Mouse (Mus musculus): ENCODE data around the gene Hlcs. TPM values are rescaled to one million over a fixed set of nuclear protein-coding genes. Genes with fewer than 3 reads are reported as not detected.
A peak's percentile ranks its signal among the peaks of the same experiment; 100 is the strongest.

Hlcs gene
- polyA plus RNA-seq, 1 experiment from 2014 or later: 7.4 TPM

GRCm38 (mm10) chr16:94303203-94303535, 10.2 kb downstream of the Hlcs start:
- Histone ChIP-seq H3K27me3 (no peaks in the 10 kb centered on the region), H3K36me3 (no peaks in the 10 kb centered on the region), H3K4me2 (peak overlapping the region; percentile 71), H3K4me1 (replicated peaks) (peaks cover 19% of the 10 kb centered on the region), H3K9ac (peak overlapping the region; percentile 57), H3K4me3 (peak overlapping the region; percentile 46), H3K9me3 (replicated peaks) (no peaks in the 10 kb centered on the region), H3K27ac (peak overlapping the region; percentile 95)
- ATAC-seq (replicated peaks; ENCODE audit: insufficient number of reproducible peaks, insufficient read depth, low FRiP score, low read depth): peak; percentile 7; the same call in 1 of the 2 replicates
- WGBS: 33% methylated on average over 6 of the region's 6 CpGs

GRCm38 (mm10) chr16:94302274-94303202, 10.8 kb downstream of the Hlcs start:
- ATAC-seq (replicated peaks; ENCODE audit: insufficient number of reproducible peaks, insufficient read depth, low FRiP score, low read depth): peak; percentile 74
- Histone ChIP-seq H3K36me3 (no peaks in the 10 kb centered on the region), H3K4me1 (replicated peaks) (peaks cover 19% of the 10 kb centered on the region), H3K27ac (peak overlapping the region; percentile 95), H3K4me2 (peak overlapping the region; percentile 71), H3K27me3 (no peaks in the 10 kb centered on the region), H3K4me3 (peak overlapping the region; percentile 46), H3K9ac (peak overlapping the region; percentile 57), H3K9me3 (replicated peaks) (no peaks in the 10 kb centered on the region)
- 5% methylated on average over 30 of the region's 30 CpGs for WGBS

- no peak overlapping the region for H3K9ac ChIP-seq
- H3K4me2 ChIP-seq: peak overlapping the region; percentile 71
- WGBS: 66% methylated on average over 5 of the region's 5 CpGs
- H3K36me3 ChIP-seq: no peaks in the 10 kb centered on the region
- peaks cover 19% of the 10 kb centered on the region for H3K4me1 ChIP-seq (replicated peaks)
- no peak overlapping the region for H3K4me3 ChIP-seq
- peak overlapping the region; percentile 95 for H3K27ac ChIP-seq
- H3K9me3 ChIP-seq (replicated peaks): no peaks in the 10 kb centered on the region
- no peaks in the 10 kb centered on the region for H3K27me3 ChIP-seq
- no peak for ATAC-seq (replicated peaks; ENCODE audit: insufficient number of reproducible peaks, insufficient read depth, low FRiP score, low read depth)
Measured at GRCm38 (mm10) chr16:94301696-94302095, 11.7 kb downstream of the Hlcs start.

GRCm38 (mm10) chr16:94301194-94301593, 12.2 kb downstream of the Hlcs start:
- 85% methylated on average over 4 of the region's 4 CpGs for WGBS
- H3K9me3 ChIP-seq (replicated peaks): no peaks in the 10 kb centered on the region
- no peak overlapping the region for H3K9ac ChIP-seq
- H3K27me3 ChIP-seq: no peaks in the 10 kb centered on the region
- no peak overlapping the region for H3K4me3 ChIP-seq
- no peak overlapping the region for H3K27ac ChIP-seq
- H3K36me3 ChIP-seq: no peaks in the 10 kb centered on the region
- no peak overlapping the region for H3K4me2 ChIP-seq
- no peak for ATAC-seq (replicated peaks; ENCODE audit: insufficient number of reproducible peaks, insufficient read depth, low FRiP score, low read depth)
- H3K4me1 ChIP-seq (replicated peaks): peaks cover 19% of the 10 kb centered on the region

GRCm38 (mm10) chr16:94299210-94299609, 14.2 kb downstream of the Hlcs start:
- H3K4me2 ChIP-seq: no peak overlapping the region
- H3K36me3 ChIP-seq: no peaks in the 10 kb centered on the region
- H3K9me3 ChIP-seq (replicated peaks): no peaks in the 10 kb centered on the region
- no peak overlapping the region for H3K27ac ChIP-seq
- ATAC-seq (replicated peaks; ENCODE audit: insufficient number of reproducible peaks, insufficient read depth, low FRiP score, low read depth): no peak
- WGBS: 70% methylated on average over 4 of the region's 4 CpGs
- no peak overlapping the region for H3K9ac ChIP-seq
- no peak overlapping the region for H3K4me3 ChIP-seq
- no peaks in the 10 kb centered on the region for H3K27me3 ChIP-seq
- peaks cover 19% of the 10 kb centered on the region for H3K4me1 ChIP-seq (replicated peaks)

- H3K4me1 ChIP-seq (replicated peaks): peaks cover 14% of the 10 kb centered on the region
- no peak overlapping the region for H3K9ac ChIP-seq
- H3K36me3 ChIP-seq: no peaks in the 10 kb centered on the region
- no peak overlapping the region for H3K27ac ChIP-seq
- H3K4me3 ChIP-seq: no peak overlapping the region
- WGBS: 84% methylated on average over 5 of the region's 5 CpGs
- H3K9me3 ChIP-seq (replicated peaks): no peaks in the 10 kb centered on the region
- no peak overlapping the region for H3K4me2 ChIP-seq
- no peaks in the 10 kb centered on the region for H3K27me3 ChIP-seq
- no peak for ATAC-seq (replicated peaks; ENCODE audit: insufficient number of reproducible peaks, insufficient read depth, low FRiP score, low read depth)
Measured at GRCm38 (mm10) chr16:94298081-94298480, 15.3 kb downstream of the Hlcs start.

GRCm38 (mm10) chr16:94291141-94291540, 22.2 kb downstream of the Hlcs start:
- no peaks in the 10 kb centered on the region for H3K36me3 ChIP-seq
- no peak overlapping the region for H3K4me2 ChIP-seq
- no peaks in the 10 kb centered on the region for H3K9me3 ChIP-seq (replicated peaks)
- peaks cover 12% of the 10 kb centered on the region for H3K4me1 ChIP-seq (replicated peaks)
- no peak overlapping the region for H3K9ac ChIP-seq
- WGBS: 78% methylated on average over 4 of the region's 4 CpGs
- no peak overlapping the region for H3K27ac ChIP-seq
- ATAC-seq (replicated peaks; ENCODE audit: insufficient number of reproducible peaks, insufficient read depth, low FRiP score, low read depth): no peak
- no peaks in the 10 kb centered on the region for H3K27me3 ChIP-seq
- H3K4me3 ChIP-seq: no peak overlapping the region

GRCm38 (mm10) chr16:94290073-94290999, 23.0 kb downstream of the Hlcs start:
- H3K9ac ChIP-seq: peak overlapping the region; percentile 81
- H3K4me2 ChIP-seq: peak overlapping the region; percentile 99
- no peaks in the 10 kb centered on the region for H3K36me3 ChIP-seq
- peaks cover 12% of the 10 kb centered on the region for H3K4me1 ChIP-seq (replicated peaks)
- no peaks in the 10 kb centered on the region for H3K27me3 ChIP-seq
- H3K4me3 ChIP-seq: peak overlapping the region; percentile 92
- ATAC-seq (replicated peaks; ENCODE audit: insufficient number of reproducible peaks, insufficient read depth, low FRiP score, low read depth): peak; percentile 94
- H3K9me3 ChIP-seq (replicated peaks): no peaks in the 10 kb centered on the region
- peak overlapping the region; percentile 31 for H3K27ac ChIP-seq
- WGBS: 5% methylated on average over 49 of the region's 52 CpGs

- Histone ChIP-seq H3K27ac (peak overlapping the region; percentile 31), H3K9ac (peak overlapping the region; percentile 81), H3K9me3 (replicated peaks) (no peaks in the 10 kb centered on the region), H3K4me2 (peak overlapping the region; percentile 99), H3K4me3 (peak overlapping the region; percentile 92), H3K36me3 (no peaks in the 10 kb centered on the region), H3K27me3 (no peaks in the 10 kb centered on the region), H3K4me1 (replicated peaks) (peaks cover 12% of the 10 kb centered on the region)
- WGBS: 13% methylated on average over 35 of the region's 39 CpGs
- peak; percentile 41; the same call in 1 of the 2 replicates for ATAC-seq (replicated peaks; ENCODE audit: insufficient number of reproducible peaks, insufficient read depth, low FRiP score, low read depth)
Measured at GRCm38 (mm10) chr16:94289138-94290072, 24.0 kb downstream of the Hlcs start.

- no peak overlapping the region for H3K9ac ChIP-seq
- H3K4me3 ChIP-seq: no peak overlapping the region
- H3K9me3 ChIP-seq (replicated peaks): no peaks in the 10 kb centered on the region
- peaks cover 12% of the 10 kb centered on the region for H3K4me1 ChIP-seq (replicated peaks)
- H3K27ac ChIP-seq: no peak overlapping the region
- ATAC-seq (replicated peaks; ENCODE audit: insufficient number of reproducible peaks, insufficient read depth, low FRiP score, low read depth): no peak
- H3K27me3 ChIP-seq: no peaks in the 10 kb centered on the region
- WGBS: 64% methylated on average over 9 of the region's 9 CpGs
- H3K36me3 ChIP-seq: no peaks in the 10 kb centered on the region
- H3K4me2 ChIP-seq: no peak overlapping the region
Measured at GRCm38 (mm10) chr16:94287826-94288225, 25.5 kb downstream of the Hlcs start.
